Mouse (Mus musculus) layer of hippocampus, adult 18-20 months (tissue): ENCODE results near the gene Hhatl. TPM values are rescaled to one million over a fixed set of nuclear protein-coding genes. Genes with fewer than 3 reads are reported as not detected.
A peak's percentile ranks its signal among the peaks of the same experiment; 100 is the strongest.

Experiments used
- DNase-seq, 2 experiments: peaks; one replicate each; pipeline ENCODE4 v3.0.0; 2022; ENCODE audit warnings: low spot score in 2 of 2
- total RNA-seq, 2 experiments: library from RNA; stranded (reverse); gene quantifications; 2 replicates each; pipeline ENCODE4 v1.2.3; 2021

Gene Hhatl
- total RNA-seq, 2 experiments from 2014 or later = 17.9 to 20.0 TPM

GRCm38 (mm10) chr9:121760271-121761090 is 31.8 kb downstream of the Hhatl start:
- DNase-seq = peak in 1 of 2 experiments; percentile 53

- peak in 1 of 2 experiments; percentile 75 for DNase-seq
Observed at GRCm38 (mm10) chr9:121759091-121760081, 32.9 kb downstream of the Hhatl start, which contains the start of gene Zfp651. Gene Zfp651, plus strand, starts transcription at chr9:121759330.

GRCm38 (mm10) chr9:121757835-121758814 is 34.2 kb downstream of the Hhatl start:
- DNase-seq = no peak

GRCm38 (mm10) chr9:121757432-121757831 is 34.9 kb downstream of the Hhatl start:
- no peak for DNase-seq

GRCm38 (mm10) chr9:121756785-121757184 is 35.5 kb downstream of the Hhatl start:
- no peak for DNase-seq

- DNase-seq = no peak
Observed at GRCm38 (mm10) chr9:121754624-121755023, 37.7 kb downstream of the Hhatl start.

- DNase-seq = peak in 1 of 2 experiments; percentile 60
Observed at GRCm38 (mm10) chr9:121752774-121753173, 39.5 kb downstream of the Hhatl start.

- no peak for DNase-seq
Observed at GRCm38 (mm10) chr9:121744051-121744450, 48.3 kb downstream of the Hhatl start.

GRCm38 (mm10) chr9:121741168-121741567 is 51.1 kb downstream of the Hhatl start:
- DNase-seq = no peak

- DNase-seq = no peak
Observed at GRCm38 (mm10) chr9:121740490-121740889, 51.8 kb downstream of the Hhatl start.

Other genes with a start within 250 kb of the Hhatl start
- 1 to 10 TPM in 1 of 2 experiments, under 1 TPM in 1; 0.86 to 1.0 TPM for gene Lyzl4, start 150.4 kb downstream of the Hhatl start, total RNA-seq
- gene Vipr1, start 149.8 kb downstream of the Hhatl start, total RNA-seq = 10 to 100 TPM; 16.5 to 20.6 TPM
- 10 to 100 TPM; 28.7 to 33.4 TPM for gene Sec22c, start 87.0 kb downstream of the Hhatl start, total RNA-seq
- gene Ss18l2, start 82.2 kb downstream of the Hhatl start, total RNA-seq = 10 to 100 TPM; 73.7 to 82.6 TPM
- gene Nktr, start 73.3 kb downstream of the Hhatl start, total RNA-seq = 100 to 1,000 TPM in 1 of 2 experiments, 10 to 100 TPM in 1; 98.6 to 100 TPM
- gene Zfp651, start 33.2 kb downstream of the Hhatl start, total RNA-seq = 100 to 1,000 TPM in 1 of 2 experiments, 10 to 100 TPM in 1; 98.6 to 102 TPM
- gene Klhl40, start 14.9 kb downstream of the Hhatl start, total RNA-seq = 1 to 10 TPM; 4.8 to 5.6 TPM
- 1 to 10 TPM; 8.1 to 8.4 TPM for gene Ccdc13, start 47.0 kb upstream of the Hhatl start, total RNA-seq
- gene Higd1a, start 65.9 kb upstream of the Hhatl start, total RNA-seq = 10 to 100 TPM; 79.1 to 86.6 TPM
- gene Ackr2, start 105.8 kb upstream of the Hhatl start, total RNA-seq = 1 to 10 TPM; 1.4 to 2.4 TPM
- gene Cyp8b1, start 123.8 kb upstream of the Hhatl start, total RNA-seq = not detected
- gene Fam198a, start 158.5 kb upstream of the Hhatl start, total RNA-seq = 1 to 10 TPM; 6.7 to 7.2 TPM
- gene Pomgnt2, start 204.6 kb upstream of the Hhatl start, total RNA-seq = 10 to 100 TPM; 45.4 to 45.5 TPM